Mouse (Mus musculus): ENCODE measurements around the gene Tinagl1. TPM values are rescaled to one million over a fixed set of nuclear protein-coding genes. Genes with fewer than 3 reads are reported as not detected.
A peak's percentile ranks its signal among the peaks of the same experiment; 100 is the strongest.

The Tinagl1 gene
- polyA plus RNA-seq, 1 experiment from 2014 or later: 5.1 TPM

- no peak overlapping the region for H3K27ac ChIP-seq (ENCODE audit: low read depth, low read length)
- 81% methylated on average over 17 of the region's 18 CpGs for WGBS
- H3K36me3 ChIP-seq (ENCODE audit: control insufficient read depth, insufficient read depth, low read length): no peaks in the 10 kb centered on the region
- H3K4me1 ChIP-seq (ENCODE audit: control insufficient read depth, insufficient read depth, low read length): peaks cover 6% of the 10 kb centered on the region; the same call in 1 of the 2 replicates
- H3K4me3 ChIP-seq (ENCODE audit: low read depth, low read length): no peak overlapping the region
- H3K4me2 ChIP-seq: no peak overlapping the region
- ATAC-seq (ENCODE audit: low FRiP score) (no peak), DNase-seq (ENCODE audit: low spot score, missing footprints) (no peak)
- peaks cover 15% of the 10 kb centered on the region for H3K27me3 ChIP-seq (ENCODE audit: control insufficient read depth, insufficient read depth, low read length)
- no peak overlapping the region for H3K9ac ChIP-seq (ENCODE audit: low read length)
- H3K9me3 ChIP-seq (ENCODE audit: control insufficient read depth, low read length): no peaks in the 10 kb centered on the region
Observed at GRCm38 (mm10) chr4:130166061-130166460, 8.9 kb downstream of the Tinagl1 start.

GRCm38 (mm10) chr4:130164121-130164520 is 10.8 kb downstream of the Tinagl1 start:
- no peak overlapping the region for H3K4me3 ChIP-seq (ENCODE audit: low read depth, low read length)
- no peaks in the 10 kb centered on the region for H3K36me3 ChIP-seq (ENCODE audit: control insufficient read depth, insufficient read depth, low read length)
- no peak overlapping the region for H3K27ac ChIP-seq (ENCODE audit: low read depth, low read length)
- DNase-seq (ENCODE audit: low spot score, missing footprints) (no peak), ATAC-seq (ENCODE audit: low FRiP score) (no peak)
- H3K4me2 ChIP-seq: no peak overlapping the region
- WGBS: 75% methylated on average over 6 of the region's 6 CpGs
- H3K27me3 ChIP-seq (ENCODE audit: control insufficient read depth, insufficient read depth, low read length): peaks cover 15% of the 10 kb centered on the region
- no peak overlapping the region for H3K9ac ChIP-seq (ENCODE audit: low read length)
- peaks cover 6% of the 10 kb centered on the region; the same call in 1 of the 2 replicates for H3K4me1 ChIP-seq (ENCODE audit: control insufficient read depth, insufficient read depth, low read length)
- H3K9me3 ChIP-seq (ENCODE audit: control insufficient read depth, low read length): no peaks in the 10 kb centered on the region

- Histone ChIP-seq H3K4me2 (peak overlapping the region; percentile 17), H3K9ac (ENCODE audit: low read length) (peak overlapping the region; percentile 35), H3K27ac (ENCODE audit: low read depth, low read length) (no peak overlapping the region), H3K9me3 (ENCODE audit: control insufficient read depth, low read length) (no peaks in the 10 kb centered on the region), H3K4me3 (ENCODE audit: low read depth, low read length) (no peak overlapping the region), H3K36me3 (ENCODE audit: control insufficient read depth, insufficient read depth, low read length) (no peaks in the 10 kb centered on the region), H3K27me3 (ENCODE audit: control insufficient read depth, insufficient read depth, low read length) (peaks cover 15% of the 10 kb centered on the region), H3K4me1 (ENCODE audit: control insufficient read depth, insufficient read depth, low read length) (peaks cover 6% of the 10 kb centered on the region; the same call in 1 of the 2 replicates)
- 8% methylated on average over 20 of the region's 20 CpGs for WGBS
- DNase-seq (ENCODE audit: low spot score, missing footprints) (peak; percentile 91), ATAC-seq (ENCODE audit: low FRiP score) (no peak)
Observed at GRCm38 (mm10) chr4:130163391-130163861, 11.5 kb downstream of the Tinagl1 start.

GRCm38 (mm10) chr4:130161349-130161748 is 13.6 kb downstream of the Tinagl1 start:
- DNase-seq (ENCODE audit: low spot score, missing footprints) (no peak), ATAC-seq (ENCODE audit: low FRiP score) (no peak)
- Histone ChIP-seq H3K4me3 (ENCODE audit: low read depth, low read length) (no peak overlapping the region), H3K36me3 (ENCODE audit: control insufficient read depth, insufficient read depth, low read length) (no peaks in the 10 kb centered on the region), H3K27ac (ENCODE audit: low read depth, low read length) (no peak overlapping the region), H3K4me2 (no peak overlapping the region), H3K4me1 (ENCODE audit: control insufficient read depth, insufficient read depth, low read length) (peaks cover 6% of the 10 kb centered on the region; the same call in 1 of the 2 replicates), H3K27me3 (ENCODE audit: control insufficient read depth, insufficient read depth, low read length) (peaks cover 15% of the 10 kb centered on the region), H3K9me3 (ENCODE audit: control insufficient read depth, low read length) (no peaks in the 10 kb centered on the region), H3K9ac (ENCODE audit: low read length) (no peak overlapping the region)
- 20% methylated on average over 4 of the region's 4 CpGs for WGBS

GRCm38 (mm10) chr4:130156812-130157371 is 18.0 kb downstream of the Tinagl1 start:
- ATAC-seq (ENCODE audit: low FRiP score): no peak
- Histone ChIP-seq H3K27ac (ENCODE audit: low read depth, low read length) (no peak overlapping the region), H3K4me3 (ENCODE audit: low read depth, low read length) (no peak overlapping the region)

GRCm38 (mm10) chr4:130154250-130154649 is 20.7 kb downstream of the Tinagl1 start:
- no peak overlapping the region for H3K4me2 ChIP-seq
- H3K4me3 ChIP-seq (ENCODE audit: low read depth, low read length): no peak overlapping the region
- no peaks in the 10 kb centered on the region for H3K9me3 ChIP-seq (ENCODE audit: control insufficient read depth, low read length)
- no peak for DNase-seq (ENCODE audit: low spot score, missing footprints)
- H3K36me3 ChIP-seq (ENCODE audit: control insufficient read depth, insufficient read depth, low read length): no peaks in the 10 kb centered on the region
- H3K9ac ChIP-seq (ENCODE audit: low read length): no peak overlapping the region
- H3K4me1 ChIP-seq (ENCODE audit: control insufficient read depth, insufficient read depth, low read length): no peaks in the 10 kb centered on the region
- H3K27me3 ChIP-seq (ENCODE audit: control insufficient read depth, insufficient read depth, low read length): no peaks in the 10 kb centered on the region
- no peak overlapping the region for H3K27ac ChIP-seq (ENCODE audit: low read depth, low read length)
- 80% methylated on average over 3 of the region's 3 CpGs for WGBS
- ATAC-seq (ENCODE audit: low FRiP score): no peak

More at GRCm38 (mm10) chr4:130156812-130157371, 18.0 kb downstream of the Tinagl1 start:
- peaks cover 4% of the 10 kb centered on the region; the same call in 1 of the 2 replicates for H3K27me3 ChIP-seq (ENCODE audit: control insufficient read depth, insufficient read depth, low read length)
- no peaks in the 10 kb centered on the region for H3K4me1 ChIP-seq (ENCODE audit: control insufficient read depth, insufficient read depth, low read length)
- H3K9me3 ChIP-seq (ENCODE audit: control insufficient read depth, low read length): no peaks in the 10 kb centered on the region
- 82% methylated on average over 12 of the region's 12 CpGs for WGBS
- H3K36me3 ChIP-seq (ENCODE audit: control insufficient read depth, insufficient read depth, low read length): no peaks in the 10 kb centered on the region
- no peak for DNase-seq (ENCODE audit: low spot score, missing footprints)
- H3K9ac ChIP-seq (ENCODE audit: low read length): no peak overlapping the region
- no peak overlapping the region for H3K4me2 ChIP-seq

GRCm38 (mm10) chr4:130148405-130148804 is 26.5 kb downstream of the Tinagl1 start:
- DNase-seq (ENCODE audit: low spot score, missing footprints): no peak
- no peaks in the 10 kb centered on the region for H3K27me3 ChIP-seq (ENCODE audit: control insufficient read depth, insufficient read depth, low read length)
- WGBS: 84% methylated on average over 10 of the region's 10 CpGs

GRCm38 (mm10) chr4:130141786-130142185 is 33.1 kb downstream of the Tinagl1 start:
- WGBS: 60% methylated on average over 3 of the region's 3 CpGs
- no peak overlapping the region for H3K9ac ChIP-seq (ENCODE audit: low read length)
- ATAC-seq (ENCODE audit: low FRiP score): no peak
- H3K27me3 ChIP-seq (ENCODE audit: control insufficient read depth, insufficient read depth, low read length): peaks cover 24% of the 10 kb centered on the region
- no peak for DNase-seq (ENCODE audit: low spot score, missing footprints)
- H3K9me3 ChIP-seq (ENCODE audit: control insufficient read depth, low read length): no peaks in the 10 kb centered on the region; the same call in 1 of the 2 replicates
- no peak overlapping the region for H3K4me2 ChIP-seq
- H3K27ac ChIP-seq (ENCODE audit: low read depth, low read length): no peak overlapping the region
- peaks cover 11% of the 10 kb centered on the region for H3K4me1 ChIP-seq (ENCODE audit: control insufficient read depth, insufficient read depth, low read length)
- H3K4me3 ChIP-seq (ENCODE audit: low read depth, low read length): no peak overlapping the region
- no peaks in the 10 kb centered on the region for H3K36me3 ChIP-seq (ENCODE audit: control insufficient read depth, insufficient read depth, low read length)

More at GRCm38 (mm10) chr4:130148405-130148804, 26.5 kb downstream of the Tinagl1 start:
- Histone ChIP-seq H3K27ac (ENCODE audit: low read depth, low read length) (no peak overlapping the region), H3K36me3 (ENCODE audit: control insufficient read depth, insufficient read depth, low read length) (no peaks in the 10 kb centered on the region), H3K4me2 (no peak overlapping the region), H3K4me3 (ENCODE audit: low read depth, low read length) (no peak overlapping the region), H3K9ac (ENCODE audit: low read length) (no peak overlapping the region), H3K4me1 (ENCODE audit: control insufficient read depth, insufficient read depth, low read length) (no peaks in the 10 kb centered on the region), H3K9me3 (ENCODE audit: control insufficient read depth, low read length) (no peaks in the 10 kb centered on the region; the same call in 1 of the 2 replicates)
- ATAC-seq (ENCODE audit: low FRiP score): no peak

GRCm38 (mm10) chr4:130140992-130141402 is 33.9 kb downstream of the Tinagl1 start:
- Histone ChIP-seq H3K27ac (ENCODE audit: low read depth, low read length) (no peak overlapping the region), H3K36me3 (ENCODE audit: control insufficient read depth, insufficient read depth, low read length) (no peaks in the 10 kb centered on the region), H3K9ac (ENCODE audit: low read length) (no peak overlapping the region), H3K27me3 (ENCODE audit: control insufficient read depth, insufficient read depth, low read length) (peaks cover 26% of the 10 kb centered on the region), H3K4me3 (ENCODE audit: low read depth, low read length) (no peak overlapping the region), H3K9me3 (ENCODE audit: control insufficient read depth, low read length) (no peaks in the 10 kb centered on the region; the same call in 1 of the 2 replicates), H3K4me1 (ENCODE audit: control insufficient read depth, insufficient read depth, low read length) (peaks cover 11% of the 10 kb centered on the region), H3K4me2 (no peak overlapping the region)
- 63% methylated on average over 9 of the region's 9 CpGs for WGBS
- DNase-seq (ENCODE audit: low spot score, missing footprints) (peak; percentile 85), ATAC-seq (ENCODE audit: low FRiP score) (no peak)
